Mouse (Mus musculus): ENCODE data around the gene Gm20388. TPM values are rescaled to one million over a fixed set of nuclear protein-coding genes. Genes with fewer than 3 reads are reported as not detected.

Gene Gm20388
- total and polyA plus RNA-seq, 3 experiments, result 0.02 to 0.05 TPM; not detected in 1

GRCm38 (mm10) chr8:123836354-123836753 lies 3925.7 kb downstream of the Gm20388 start:
- H3K4me3 ChIP-seq (ENCODE audit: low read depth, low read length), result no peak overlapping the region
- TF ChIP-seq CTCF (IDR thresholded peaks at IDR 0.05; ENCODE audit: low read depth, low read length) (no peak), GATA2 (IDR thresholded peaks at IDR 0.05; ENCODE audit: borderline replicate concordance, low read depth, low read length) (no peak), TAL1 (conservative IDR thresholded peaks at IDR 0.05; ENCODE audit: low read depth, low read length) (no peak), GATA1 (IDR thresholded peaks at IDR 0.05; ENCODE audit: borderline replicate concordance, low read length) (no peak), POLR2AphosphoS5 (IDR thresholded peaks at IDR 0.05; ENCODE audit: insufficient replicate concordance, low read depth, low read length) (no peak)
- H3K9me3 ChIP-seq (replicated peaks), result no peaks in the 10 kb centered on the region
- H3K4me1 ChIP-seq (ENCODE audit: insufficient read depth, low read depth, low read length), result no peaks in the 10 kb centered on the region; the same call in 1 of the 2 replicates
- no peaks in the 10 kb centered on the region for H3K27me3 ChIP-seq (ENCODE audit: insufficient read depth, low read length)
- peaks cover 71% of the 10 kb centered on the region for H3K36me3 ChIP-seq (replicated peaks)
- ATAC-seq (ENCODE audit: extremely low read depth, insufficient number of reproducible peaks, low FRiP score, poor library complexity, severe bottlenecking) (no peak), DNase-seq (ENCODE audit: low spot score) (no peak)

- DNase-seq (ENCODE audit: low spot score), result no peak
- Histone ChIP-seq H3K36me3 (replicated peaks) (peaks cover 72% of the 10 kb centered on the region), H3K27me3 (ENCODE audit: insufficient read depth, low read length) (no peaks in the 10 kb centered on the region), H3K4me1 (ENCODE audit: insufficient read depth, low read depth, low read length) (no peaks in the 10 kb centered on the region; the same call in 1 of the 2 replicates), H3K9me3 (replicated peaks) (no peaks in the 10 kb centered on the region), H3K4me3 (ENCODE audit: low read depth, low read length) (no peak overlapping the region)
- TF ChIP-seq TAL1 (conservative IDR thresholded peaks at IDR 0.05; ENCODE audit: low read depth, low read length), result no peak
- TF ChIP-seq GATA2 (IDR thresholded peaks at IDR 0.05; ENCODE audit: borderline replicate concordance, low read depth, low read length), result no peak
- no peak for TF ChIP-seq CTCF (IDR thresholded peaks at IDR 0.05; ENCODE audit: low read depth, low read length)
- TF ChIP-seq POLR2AphosphoS5 (IDR thresholded peaks at IDR 0.05; ENCODE audit: insufficient replicate concordance, low read depth, low read length), result no peak
- no peak for TF ChIP-seq GATA1 (IDR thresholded peaks at IDR 0.05; ENCODE audit: borderline replicate concordance, low read length)
- ATAC-seq (ENCODE audit: extremely low read depth, insufficient number of reproducible peaks, low FRiP score, poor library complexity, severe bottlenecking), result no peak
Measured at GRCm38 (mm10) chr8:123838496-123838895, 3927.9 kb downstream of the Gm20388 start.

GRCm38 (mm10) chr8:123840578-123841345 lies 3930.1 kb downstream of the Gm20388 start:
- Histone ChIP-seq H3K27me3 (ENCODE audit: insufficient read depth, low read length) (no peaks in the 10 kb centered on the region), H3K36me3 (replicated peaks) (peaks cover 65% of the 10 kb centered on the region), H3K4me1 (ENCODE audit: insufficient read depth, low read depth, low read length) (peaks cover 5% of the 10 kb centered on the region), H3K9me3 (replicated peaks) (no peaks in the 10 kb centered on the region), H3K4me3 (ENCODE audit: low read depth, low read length) (no peak overlapping the region)
- no peak for DNase-seq (ENCODE audit: low spot score)
- no peak for TF ChIP-seq GATA1 (IDR thresholded peaks at IDR 0.05; ENCODE audit: borderline replicate concordance, low read length)
- ATAC-seq (ENCODE audit: extremely low read depth, insufficient number of reproducible peaks, low FRiP score, poor library complexity, severe bottlenecking), result no peak

- TF ChIP-seq GATA2 (IDR thresholded peaks at IDR 0.05; ENCODE audit: borderline replicate concordance, low read depth, low read length) (no peak), GATA1 (IDR thresholded peaks at IDR 0.05; ENCODE audit: borderline replicate concordance, low read length) (no peak), POLR2AphosphoS5 (IDR thresholded peaks at IDR 0.05; ENCODE audit: insufficient replicate concordance, low read depth, low read length) (no peak), CTCF (IDR thresholded peaks at IDR 0.05; ENCODE audit: low read depth, low read length) (no peak), TAL1 (conservative IDR thresholded peaks at IDR 0.05; ENCODE audit: low read depth, low read length) (no peak)
- H3K27me3 ChIP-seq (ENCODE audit: insufficient read depth, low read length), result no peaks in the 10 kb centered on the region
- DNase-seq (ENCODE audit: low spot score), result no peak
- H3K4me1 ChIP-seq (ENCODE audit: insufficient read depth, low read depth, low read length), result peaks cover 5% of the 10 kb centered on the region
- peaks cover 71% of the 10 kb centered on the region for H3K36me3 ChIP-seq (replicated peaks)
- no peak for ATAC-seq (ENCODE audit: extremely low read depth, insufficient number of reproducible peaks, low FRiP score, poor library complexity, severe bottlenecking)
- no peaks in the 10 kb centered on the region for H3K9me3 ChIP-seq (replicated peaks)
- no peak overlapping the region for H3K4me3 ChIP-seq (ENCODE audit: low read depth, low read length)
Measured at GRCm38 (mm10) chr8:123842086-123842485, 3931.4 kb downstream of the Gm20388 start.

- Histone ChIP-seq H3K4me3 (ENCODE audit: low read depth, low read length) (no peak overlapping the region), H3K9me3 (replicated peaks) (no peaks in the 10 kb centered on the region), H3K27me3 (ENCODE audit: insufficient read depth, low read length) (no peaks in the 10 kb centered on the region), H3K36me3 (replicated peaks) (peaks cover 64% of the 10 kb centered on the region), H3K4me1 (ENCODE audit: insufficient read depth, low read depth, low read length) (peaks cover 5% of the 10 kb centered on the region)
- ATAC-seq (ENCODE audit: extremely low read depth, insufficient number of reproducible peaks, low FRiP score, poor library complexity, severe bottlenecking), result no peak
- DNase-seq (ENCODE audit: low spot score), result no peak
- TF ChIP-seq GATA1 (IDR thresholded peaks at IDR 0.05; ENCODE audit: borderline replicate concordance, low read length), result no peak
- no peak for TF ChIP-seq GATA2 (IDR thresholded peaks at IDR 0.05; ENCODE audit: borderline replicate concordance, low read depth, low read length)
- TF ChIP-seq POLR2AphosphoS5 (IDR thresholded peaks at IDR 0.05; ENCODE audit: insufficient replicate concordance, low read depth, low read length), result no peak
- no peak for TF ChIP-seq CTCF (IDR thresholded peaks at IDR 0.05; ENCODE audit: low read depth, low read length)
- TF ChIP-seq TAL1 (conservative IDR thresholded peaks at IDR 0.05; ENCODE audit: low read depth, low read length), result no peak
Measured at GRCm38 (mm10) chr8:123844341-123844740, 3933.7 kb downstream of the Gm20388 start.

GRCm38 (mm10) chr8:123845114-123845513 lies 3934.5 kb downstream of the Gm20388 start:
- ATAC-seq (ENCODE audit: extremely low read depth, insufficient number of reproducible peaks, low FRiP score, poor library complexity, severe bottlenecking) (0 out of 2 replicates have a peak, but pooled peaks have one; percentile 28), DNase-seq (ENCODE audit: low spot score) (no peak)

More at GRCm38 (mm10) chr8:123845114-123845513, 3934.5 kb downstream of the Gm20388 start:
- no peaks in the 10 kb centered on the region for H3K9me3 ChIP-seq (replicated peaks)
- no peak for TF ChIP-seq CTCF (IDR thresholded peaks at IDR 0.05; ENCODE audit: low read depth, low read length)
- TF ChIP-seq GATA2 (IDR thresholded peaks at IDR 0.05; ENCODE audit: borderline replicate concordance, low read depth, low read length), result no peak
- TF ChIP-seq GATA1 (IDR thresholded peaks at IDR 0.05; ENCODE audit: borderline replicate concordance, low read length), result no peak
- TF ChIP-seq POLR2AphosphoS5 (IDR thresholded peaks at IDR 0.05; ENCODE audit: insufficient replicate concordance, low read depth, low read length), result no peak
- no peak for TF ChIP-seq TAL1 (conservative IDR thresholded peaks at IDR 0.05; ENCODE audit: low read depth, low read length)
- H3K27me3 ChIP-seq (ENCODE audit: insufficient read depth, low read length), result no peaks in the 10 kb centered on the region
- H3K4me3 ChIP-seq (ENCODE audit: low read depth, low read length), result no peak overlapping the region
- H3K4me1 ChIP-seq (ENCODE audit: insufficient read depth, low read depth, low read length), result peaks cover 5% of the 10 kb centered on the region
- H3K36me3 ChIP-seq (replicated peaks), result peaks cover 63% of the 10 kb centered on the region

Measured in G1E (cell line).